ENCODE assay signal across 26 mouse cellular contexts in genomic region chr14:17623936-17624335, GRCm38 (mm10). TPM values are rescaled to one million over a fixed set of nuclear protein-coding genes. Genes with fewer than 3 reads are reported as not detected.
DNase-seq lines count a peak whose midpoint lies in the region; ATAC-seq and TF ChIP-seq lines count a peak whose summit lies in the region.
"Had no signal": no experiment of that assay in that cellular context is flagged by ENCODE, and none has a peak within 500 bp of the region (broad histone marks: within the 10 kb centered on the region; RNA-seq: fewer than 3 reads in every experiment).

No protein-coding gene starts in this region.

- H3K36me3 ChIP-seq in hindbrain, postnatal 0 days (ENCODE audit: insufficient read depth, low read length): no peaks in the 10 kb centered on the region
- H3K36me3 ChIP-seq in hindbrain, embryonic 12.5 days: no peaks in the 10 kb centered on the region
- no peaks in the 10 kb centered on the region for H3K36me3 ChIP-seq in midbrain, postnatal 0 days (ENCODE audit: insufficient read depth, low read length)
- H3K36me3 ChIP-seq: embryonic facial prominence, embryonic 10.5 days; embryonic facial prominence, embryonic 13.5 days; forebrain, embryonic 12.5 days; G1E had no signal

- H3K4me2 ChIP-seq in hindbrain, postnatal 0 days (ENCODE audit: low read depth, low read length): no peak overlapping the region
- no peak overlapping the region for H3K4me2 ChIP-seq in hindbrain, embryonic 12.5 days (replicated peaks)
- no peak overlapping the region for H3K4me2 ChIP-seq in midbrain, postnatal 0 days (ENCODE audit: low read depth, low read length, poor library complexity, severe bottlenecking)
- H3K4me2 ChIP-seq: embryonic facial prominence, embryonic 13.5 days; forebrain, embryonic 12.5 days; heart, embryonic 11.5 days had no signal

- no peaks in the 10 kb centered on the region for H3K27me3 ChIP-seq in hindbrain, postnatal 0 days (ENCODE audit: insufficient read depth, low read length)
- no peaks in the 10 kb centered on the region for H3K27me3 ChIP-seq in hindbrain, embryonic 12.5 days
- no peaks in the 10 kb centered on the region for H3K27me3 ChIP-seq in midbrain, postnatal 0 days (ENCODE audit: insufficient read depth, low read length)
- H3K27me3 ChIP-seq: CH12.LX; embryonic facial prominence, embryonic 13.5 days; forebrain, embryonic 12.5 days had no signal

- H3K9me3 ChIP-seq in hindbrain, postnatal 0 days (ENCODE audit: low read length): no peaks in the 10 kb centered on the region
- no peaks in the 10 kb centered on the region for H3K9me3 ChIP-seq in hindbrain, embryonic 12.5 days (replicated peaks)
- no peaks in the 10 kb centered on the region for H3K9me3 ChIP-seq in midbrain, postnatal 0 days (ENCODE audit: low read length)
- H3K9me3 ChIP-seq: embryonic facial prominence, embryonic 10.5 days; embryonic facial prominence, embryonic 13.5 days; forebrain, embryonic 12.5 days; G1E had no signal

- H3K4me1 ChIP-seq in hindbrain, postnatal 0 days (ENCODE audit: insufficient read depth, low read length): no peaks in the 10 kb centered on the region
- H3K4me1 ChIP-seq in hindbrain, embryonic 12.5 days: no peaks in the 10 kb centered on the region
- H3K4me1 ChIP-seq in midbrain, postnatal 0 days (ENCODE audit: insufficient read depth, low read length): no peaks in the 10 kb centered on the region
- H3K4me1 ChIP-seq: embryonic facial prominence, embryonic 10.5 days; embryonic facial prominence, embryonic 13.5 days; forebrain, embryonic 12.5 days had no signal

- DNase-seq in heart, adult 11 months: peak; percentile 35
- DNase-seq in heart, adult 9 months (ENCODE audit: low spot score in 2 of 2): no peak
- DNase-seq in hindbrain, postnatal 0 days (ENCODE audit: low spot score): peak; percentile 10
- peak; percentile 48 for DNase-seq in retina, postnatal 1 day
- no peak for DNase-seq in retina, embryonic 14.5 days (ENCODE audit: low spot score)
- DNase-seq in midbrain, postnatal 0 days (ENCODE audit: low spot score): peak; percentile 21
- DNase-seq in natural killer cell, adult 2 months (ENCODE audit: low spot score in 2 of 2): no peak
- DNase-seq: adrenal gland, postnatal 10 days; B cell, adult 2 months; cerebellum, adult 11-12 months; cerebellum, adult 8-10 months; cerebellum, postnatal 36 days; embryo, embryonic 11 days; gastrocnemius, postnatal 25 days; heart, adult 2 months had no signal

- 33% methylated on average over 2 of the region's 2 CpGs for WGBS in hindbrain, postnatal 0 days
- 62% methylated on average over 2 of the region's 2 CpGs for WGBS in hindbrain, embryonic 12.5 days
- 33% methylated on average over 2 of the region's 2 CpGs for WGBS in midbrain, postnatal 0 days

- H3K4me3 ChIP-seq in hindbrain, postnatal 0 days (ENCODE audit: low read length): no peak overlapping the region
- no peak overlapping the region for H3K4me3 ChIP-seq in hindbrain, embryonic 12.5 days
- no peak overlapping the region for H3K4me3 ChIP-seq in midbrain, postnatal 0 days (ENCODE audit: low read depth, low read length)
- H3K4me3 ChIP-seq: embryonic facial prominence, embryonic 10.5 days; embryonic facial prominence, embryonic 13.5 days; erythroblast, embryonic 14.5 days; forebrain, embryonic 12.5 days; heart, adult 2 months had no signal

- H3K27ac ChIP-seq in hindbrain, postnatal 0 days: no peak overlapping the region
- H3K27ac ChIP-seq in hindbrain, embryonic 12.5 days: no peak overlapping the region
- H3K27ac ChIP-seq in midbrain, postnatal 0 days (ENCODE audit: low read depth, low read length): no peak overlapping the region
- H3K27ac ChIP-seq: embryonic facial prominence, embryonic 10.5 days; embryonic facial prominence, embryonic 13.5 days; forebrain, embryonic 12.5 days; heart, adult 2 months had no signal

- ATAC-seq in hindbrain, postnatal 0 days: peak; percentile 47; the same call in 1 of the 2 replicates
- ATAC-seq in hindbrain, embryonic 12.5 days (ENCODE audit: low FRiP score): no peak
- 0 out of 2 replicates have a peak, but pooled peaks have one; percentile 38 for ATAC-seq in midbrain, postnatal 0 days (ENCODE audit: low FRiP score)
- ATAC-seq: forebrain, embryonic 16.5 days; intestine, postnatal 0 days; Patski had no signal

- TF ChIP-seq CTCF in hindbrain, postnatal 0 days (IDR thresholded peaks at IDR 0.05; ENCODE audit: low read depth): no peak
- no peak for TF ChIP-seq CTCF in midbrain, postnatal 0 days (IDR thresholded peaks at IDR 0.05)

- H3K9ac ChIP-seq in hindbrain, postnatal 0 days (replicated peaks; ENCODE audit: low read length): no peak overlapping the region
- no peak overlapping the region for H3K9ac ChIP-seq in hindbrain, embryonic 12.5 days
- H3K9ac ChIP-seq in midbrain, postnatal 0 days (replicated peaks; ENCODE audit: low read length, poor library complexity, severe bottlenecking): no peak overlapping the region
- H3K9ac ChIP-seq: embryonic facial prominence, embryonic 13.5 days; forebrain, embryonic 12.5 days had no signal

RNA-seq across cellular contexts. Expression of gene Thrb, which starts 36.1 kb away (rescaled TPM):
- total RNA-seq in hindbrain, postnatal 0 days (2014; rRNA removed): 2.7 and 5.3 TPM in 2 replicates
- 2.4 and 2.8 TPM in 2 replicates for polyA plus RNA-seq in hindbrain, postnatal 0 days (2015; fragmentation: Nextera tagmentation; extraction: Ambion mirVana)
- polyA plus RNA-seq in hindbrain, embryonic 12.5 days (2016; fragmentation: Nextera tagmentation; extraction: Ambion mirVana): 1.1 and 1.7 TPM in 2 replicates
- 2.6 and 8.9 TPM in 2 replicates for total RNA-seq in midbrain, postnatal 0 days (2014; rRNA removed)
- polyA plus RNA-seq in midbrain, postnatal 0 days (2015; fragmentation: Nextera tagmentation; extraction: Ambion mirVana): 1.8 and 2.1 TPM in 2 replicates

Comparison
In these comparisons a context has a peak if more than half of its experiments do, and no peak if none do; other contexts are left out.
1. DNase-seq: peak in heart, adult 11 months (single experiment), hindbrain, postnatal 0 days (single experiment), retina, postnatal 1 day (single experiment) and midbrain, postnatal 0 days (single experiment); none in heart, adult 9 months (0 of 2), retina, embryonic 14.5 days (single experiment) and natural killer cell, adult 2 months (0 of 2).